Comparison of ENCODE assay signal across 20 mouse cellular contexts in genomic region chr17:82779096-82779495, GRCm38 (mm10).
DNase-seq lines count a peak whose midpoint lies in the region; ATAC-seq and TF ChIP-seq lines count a peak whose summit lies in the region.
"Had no signal": no experiment of that assay in that cellular context is flagged by ENCODE, and none has a peak within 500 bp of the region (broad histone marks: within the 10 kb centered on the region; RNA-seq: fewer than 3 reads in every experiment).

No protein-coding gene starts in this region.

- no peaks in the 10 kb centered on the region for H3K36me3 ChIP-seq in forebrain, embryonic 14.5 days (ENCODE audit: control insufficient read depth, insufficient read depth, low read length)
- H3K36me3 ChIP-seq: heart, embryonic 15.5 days; hindbrain, embryonic 15.5 days; intestine, embryonic 15.5 days; neural tube, embryonic 12.5 days had no signal

- H3K9me3 ChIP-seq in forebrain, embryonic 14.5 days (replicated peaks; ENCODE audit: control insufficient read depth, low read length) = no peaks in the 10 kb centered on the region
- H3K9me3 ChIP-seq: heart, embryonic 15.5 days; hindbrain, embryonic 15.5 days; intestine, embryonic 15.5 days; neural tube, embryonic 12.5 days had no signal

- no peak for TF ChIP-seq CTCF in gastrocnemius, adult 2 months (IDR thresholded peaks at IDR 0.05)

- H3K4me3 ChIP-seq in gastrocnemius, adult 2 months = no peak overlapping the region
- no peak overlapping the region for H3K4me3 ChIP-seq in forebrain, embryonic 14.5 days (ENCODE audit: low read depth, low read length)
- H3K4me3 ChIP-seq: heart, embryonic 15.5 days; hindbrain, embryonic 15.5 days; intestine, embryonic 15.5 days; left cerebral cortex, adult 2 months; neural tube, embryonic 12.5 days had no signal

- intact Hi-C loops in gastrocnemius, adult 2 months (cut with DNase I) = no loop called here

- no peak overlapping the region for H3K27ac ChIP-seq in gastrocnemius, adult 2 months
- no peak overlapping the region for H3K27ac ChIP-seq in forebrain, embryonic 14.5 days (ENCODE audit: low read depth, low read length)
- H3K27ac ChIP-seq: heart, embryonic 15.5 days; hindbrain, embryonic 15.5 days; intestine, embryonic 15.5 days; left cerebral cortex, adult 2 months; neural tube, embryonic 12.5 days had no signal

- no peak for ATAC-seq in forebrain, embryonic 14.5 days
- ATAC-seq: intestine, embryonic 15.5 days; lung, postnatal 0 days; Patski had no signal

- no peak overlapping the region for H3K4me2 ChIP-seq in forebrain, embryonic 14.5 days (ENCODE audit: low read length)
- H3K4me2 ChIP-seq: heart, embryonic 15.5 days; hindbrain, embryonic 15.5 days; intestine, embryonic 15.5 days; midbrain, embryonic 11.5 days; neural tube, embryonic 12.5 days had no signal

- 90% methylated on average over 2 of the region's 2 CpGs for WGBS in forebrain, embryonic 14.5 days

- no peaks in the 10 kb centered on the region for H3K27me3 ChIP-seq in forebrain, embryonic 14.5 days (replicated peaks; ENCODE audit: control insufficient read depth, insufficient read depth, low read length)
- H3K27me3 ChIP-seq: heart, embryonic 15.5 days; hindbrain, embryonic 15.5 days; intestine, embryonic 15.5 days; neural tube, embryonic 12.5 days; Patski had no signal

- no peak overlapping the region for H3K9ac ChIP-seq in forebrain, embryonic 14.5 days (ENCODE audit: low read length)
- H3K9ac ChIP-seq: heart, embryonic 15.5 days; hindbrain, embryonic 15.5 days; intestine, embryonic 15.5 days; neural tube, embryonic 12.5 days had no signal

- DNase-seq in gastrocnemius, adult 2 months = peak; percentile 22
- DNase-seq in gastrocnemius, postnatal 25 days = no peak
- DNase-seq in urinary bladder, postnatal 14 days (ENCODE audit: low spot score) = peak; percentile 3
- no peak for DNase-seq in urinary bladder, adult 2 months (ENCODE audit: low spot score)
- peak; percentile 17 to 32 for DNase-seq in heart, adult 9 months (ENCODE audit: low spot score in 2 of 2)
- no peak for DNase-seq in forebrain, embryonic 14.5 days (ENCODE audit: low spot score)
- DNase-seq in right cerebral cortex, postnatal 36 days (ENCODE audit: low spot score in 2 of 2) = no peak
- DNase-seq: layer of hippocampus, adult 9-11 months; left cerebral cortex, postnatal 4 days; liver; right cerebral cortex, adult 18-20 months; thymus, adult 2 months had no signal

- H3K4me1 ChIP-seq in forebrain, embryonic 14.5 days (ENCODE audit: control insufficient read depth, insufficient read depth, low read length) = no peaks in the 10 kb centered on the region
- H3K4me1 ChIP-seq: heart, embryonic 15.5 days; hindbrain, embryonic 15.5 days; intestine, embryonic 15.5 days; neural tube, embryonic 12.5 days had no signal

Comparison
In these comparisons a context has a peak if more than half of its experiments do, and no peak if none do; other contexts are left out.
1. DNase-seq: peak in gastrocnemius, adult 2 months (single experiment), urinary bladder, postnatal 14 days (single experiment) and heart, adult 9 months (2 of 2); none in gastrocnemius, postnatal 25 days (single experiment), urinary bladder, adult 2 months (single experiment), forebrain, embryonic 14.5 days (single experiment) and right cerebral cortex, postnatal 36 days (0 of 2).